Mouse (Mus musculus) E14TG2a.4 (cell line): ENCODE data around the gene Cracr2b.
A peak's percentile ranks its signal among the peaks of the same experiment; 100 is the strongest.

Source experiments
- H3K27me3 ChIP-seq: 2 replicates; pipeline ENCODE4 v1.6.1; 2014; ENCODE audit warnings: low read length, control low read depth; ENCODE audit not compliant: insufficient read depth
- H3K36me3 ChIP-seq: 2 replicates; pipeline ENCODE4 v1.6.1; 2014; ENCODE audit warnings: low read length, control low read depth; ENCODE audit not compliant: insufficient read depth
- H3K4me1 ChIP-seq: replicated peaks from 2 replicates; pipeline ENCODE4 v1.6.1; 2014; ENCODE audit warnings: low read depth, low read length, control low read depth
- H3K4me3 ChIP-seq: replicated peaks from 2 replicates; pipeline ENCODE4 v1.5.1; 2014; ENCODE audit warnings: mild to moderate bottlenecking, low read length
- H3K9me3 ChIP-seq: 2 replicates; pipeline ENCODE4 v1.6.1; 2014; ENCODE audit warnings: low read length, control low read depth
- CTCF ChIP-seq: conservative IDR thresholded peaks from 2 replicates; pipeline ENCODE4 v1.5.1; 2014; ENCODE audit warnings: low read length
- NANOG ChIP-seq: IDR thresholded peaks from 2 replicates; pipeline ENCODE4 v1.6.1; 2014; ENCODE audit warnings: borderline replicate concordance, low read length, mixed read lengths
- POU5F1 ChIP-seq: IDR thresholded peaks from 2 replicates; pipeline ENCODE4 v1.6.1; 2014; ENCODE audit warnings: low read length, borderline replicate concordance

Gene Cracr2b

GRCm38 (mm10) chr7:141420030-141420702 lies 40.7 kb upstream of the Cracr2b start:
- H3K9me3 ChIP-seq = no peaks in the 10 kb centered on the region
- peaks cover 50% of the 10 kb centered on the region for H3K4me1 ChIP-seq
- no peak overlapping the region for H3K4me3 ChIP-seq
- no peaks in the 10 kb centered on the region for H3K36me3 ChIP-seq
- no peaks in the 10 kb centered on the region for H3K27me3 ChIP-seq
- TF ChIP-seq POU5F1 = no peak
- TF ChIP-seq NANOG = no peak
- no peak for TF ChIP-seq CTCF

- TF ChIP-seq CTCF (no peak), NANOG (no peak), POU5F1 (no peak)
- Histone ChIP-seq H3K27me3 (no peaks in the 10 kb centered on the region; the same call in 1 of the 2 replicates), H3K36me3 (no peaks in the 10 kb centered on the region), H3K4me1 (peaks cover 48% of the 10 kb centered on the region), H3K4me3 (no peak overlapping the region), H3K9me3 (no peaks in the 10 kb centered on the region)
Measured at GRCm38 (mm10) chr7:141423811-141424210, 37.1 kb upstream of the Cracr2b start.

- peaks cover 21% of the 10 kb centered on the region for H3K36me3 ChIP-seq
- no peaks in the 10 kb centered on the region for H3K9me3 ChIP-seq
- H3K27me3 ChIP-seq = no peaks in the 10 kb centered on the region; the same call in 1 of the 2 replicates
- TF ChIP-seq NANOG (no peak), POU5F1 (no peak)
- peak overlapping the region; percentile 46; the same call in 1 of the 2 replicates for H3K4me3 ChIP-seq
- H3K4me1 ChIP-seq = peaks cover 72% of the 10 kb centered on the region
Measured at GRCm38 (mm10) chr7:141426948-141427730, 33.8 kb upstream of the Cracr2b start.

- Histone ChIP-seq H3K36me3 (peaks cover 37% of the 10 kb centered on the region), H3K4me1 (peaks cover 86% of the 10 kb centered on the region), H3K9me3 (no peaks in the 10 kb centered on the region), H3K27me3 (no peaks in the 10 kb centered on the region; the same call in 1 of the 2 replicates), H3K4me3 (peak overlapping the region; percentile 66)
- TF ChIP-seq POU5F1 = no peak
- TF ChIP-seq CTCF = no peak
- TF ChIP-seq NANOG = no peak
Measured at GRCm38 (mm10) chr7:141428701-141429100, 32.2 kb upstream of the Cracr2b start.

GRCm38 (mm10) chr7:141429310-141429709 lies 31.6 kb upstream of the Cracr2b start, which contains the start of gene Cend1:
Cend1 (minus strand) TSS chr7:141429491.
- H3K36me3 ChIP-seq = peaks cover 40% of the 10 kb centered on the region
- TF ChIP-seq NANOG (no peak), CTCF (no peak), POU5F1 (no peak)
- peaks cover 91% of the 10 kb centered on the region for H3K4me1 ChIP-seq
- no peaks in the 10 kb centered on the region; the same call in 1 of the 2 replicates for H3K27me3 ChIP-seq
- H3K9me3 ChIP-seq = no peaks in the 10 kb centered on the region
- peak within 1 kb of the TSS; percentile 66 for H3K4me3 ChIP-seq

GRCm38 (mm10) chr7:141429840-141430584 lies 30.9 kb upstream of the Cracr2b start:
- TF ChIP-seq POU5F1 = no peak
- TF ChIP-seq CTCF = no peak
- TF ChIP-seq NANOG = no peak
- no peaks in the 10 kb centered on the region for H3K9me3 ChIP-seq
- peak overlapping the region; percentile 66 for H3K4me3 ChIP-seq
- peaks cover 40% of the 10 kb centered on the region for H3K36me3 ChIP-seq
- no peaks in the 10 kb centered on the region; the same call in 1 of the 2 replicates for H3K27me3 ChIP-seq
- H3K4me1 ChIP-seq = peaks cover 92% of the 10 kb centered on the region

GRCm38 (mm10) chr7:141430585-141431240 lies 30.2 kb upstream of the Cracr2b start:
- peak overlapping the region; percentile 66; the same call in 1 of the 2 replicates for H3K4me3 ChIP-seq
- TF ChIP-seq NANOG (no peak), CTCF (no peak)
- peaks cover 91% of the 10 kb centered on the region for H3K4me1 ChIP-seq
- no peaks in the 10 kb centered on the region for H3K9me3 ChIP-seq
- peaks cover 40% of the 10 kb centered on the region for H3K36me3 ChIP-seq
- H3K27me3 ChIP-seq = no peaks in the 10 kb centered on the region
